Mouse (Mus musculus): Measurements from ENCODE around the gene Ofcc1. TPM values are rescaled to one million over a fixed set of nuclear protein-coding genes. Genes with fewer than 3 reads are reported as not detected.

Gene Ofcc1
- polyA plus RNA-seq, 1 experiment = not detected

GRCm38 (mm10) chr13:40320814-40321525, 40.3 kb downstream of the Ofcc1 start:
- no peaks in the 10 kb centered on the region for H3K9me3 ChIP-seq (ENCODE audit: control insufficient read depth, low read length)
- H3K36me3 ChIP-seq (ENCODE audit: control insufficient read depth) = no peaks in the 10 kb centered on the region
- no peaks in the 10 kb centered on the region for H3K27me3 ChIP-seq (ENCODE audit: control insufficient read depth)
- H3K4me3 ChIP-seq (replicated peaks) = no peak overlapping the region
- no peaks in the 10 kb centered on the region for H3K4me1 ChIP-seq (ENCODE audit: control insufficient read depth)
- TF ChIP-seq TAL1 (IDR thresholded peaks at IDR 0.05; ENCODE audit: low read length) (no peak), GATA1 (IDR thresholded peaks at IDR 0.05; ENCODE audit: low read length) (no peak)

- Histone ChIP-seq H3K4me1 (ENCODE audit: control insufficient read depth) (no peaks in the 10 kb centered on the region), H3K27me3 (ENCODE audit: control insufficient read depth) (no peaks in the 10 kb centered on the region), H3K4me3 (replicated peaks) (no peak overlapping the region), H3K9me3 (ENCODE audit: control insufficient read depth, low read length) (no peaks in the 10 kb centered on the region), H3K36me3 (ENCODE audit: control insufficient read depth) (no peaks in the 10 kb centered on the region)
- no peak for TF ChIP-seq TAL1 (IDR thresholded peaks at IDR 0.05; ENCODE audit: low read length)
- no peak for TF ChIP-seq GATA1 (IDR thresholded peaks at IDR 0.05; ENCODE audit: low read length)
These were observed 43.5 kb downstream of the Ofcc1 start for GRCm38 (mm10) chr13:40317731-40318130.

GRCm38 (mm10) chr13:40315158-40315792, 46.0 kb downstream of the Ofcc1 start:
- H3K4me3 ChIP-seq (replicated peaks) = no peak overlapping the region
- no peaks in the 10 kb centered on the region for H3K27me3 ChIP-seq (ENCODE audit: control insufficient read depth)
- no peaks in the 10 kb centered on the region for H3K4me1 ChIP-seq (ENCODE audit: control insufficient read depth)
- H3K36me3 ChIP-seq (ENCODE audit: control insufficient read depth) = no peaks in the 10 kb centered on the region
- no peaks in the 10 kb centered on the region for H3K9me3 ChIP-seq (ENCODE audit: control insufficient read depth, low read length)
- TF ChIP-seq TAL1 (IDR thresholded peaks at IDR 0.05; ENCODE audit: low read length) (no peak), GATA1 (IDR thresholded peaks at IDR 0.05; ENCODE audit: low read length) (no peak)

- no peak for TF ChIP-seq GATA1 (IDR thresholded peaks at IDR 0.05; ENCODE audit: low read length)
- no peak for TF ChIP-seq TAL1 (IDR thresholded peaks at IDR 0.05; ENCODE audit: low read length)
- Histone ChIP-seq H3K9me3 (ENCODE audit: control insufficient read depth, low read length) (peaks cover 3% of the 10 kb centered on the region; the same call in 1 of the 2 replicates), H3K36me3 (ENCODE audit: control insufficient read depth) (no peaks in the 10 kb centered on the region), H3K27me3 (ENCODE audit: control insufficient read depth) (no peaks in the 10 kb centered on the region), H3K4me1 (ENCODE audit: control insufficient read depth) (no peaks in the 10 kb centered on the region), H3K4me3 (replicated peaks) (no peak overlapping the region)
These were observed 68.4 kb downstream of the Ofcc1 start for GRCm38 (mm10) chr13:40292891-40293290.

- TF ChIP-seq TAL1 (IDR thresholded peaks at IDR 0.05; ENCODE audit: low read length) (no peak), GATA1 (IDR thresholded peaks at IDR 0.05; ENCODE audit: low read length) (no peak)
- no peaks in the 10 kb centered on the region for H3K4me1 ChIP-seq (ENCODE audit: control insufficient read depth)
- H3K36me3 ChIP-seq (ENCODE audit: control insufficient read depth) = no peaks in the 10 kb centered on the region
- H3K4me3 ChIP-seq (replicated peaks) = no peak overlapping the region
- H3K9me3 ChIP-seq (ENCODE audit: control insufficient read depth, low read length) = peaks cover 6% of the 10 kb centered on the region; the same call in 1 of the 2 replicates
- no peaks in the 10 kb centered on the region for H3K27me3 ChIP-seq (ENCODE audit: control insufficient read depth)
These were observed 70.4 kb downstream of the Ofcc1 start for GRCm38 (mm10) chr13:40290846-40291245.

- H3K9me3 ChIP-seq (ENCODE audit: control insufficient read depth, low read length) = peaks cover 13% of the 10 kb centered on the region
- no peak for TF ChIP-seq GATA1 (IDR thresholded peaks at IDR 0.05; ENCODE audit: low read length)
- no peak for TF ChIP-seq TAL1 (IDR thresholded peaks at IDR 0.05; ENCODE audit: low read length)
- H3K4me3 ChIP-seq (replicated peaks) = no peak overlapping the region
- H3K36me3 ChIP-seq (ENCODE audit: control insufficient read depth) = no peaks in the 10 kb centered on the region
- no peaks in the 10 kb centered on the region for H3K4me1 ChIP-seq (ENCODE audit: control insufficient read depth)
- H3K27me3 ChIP-seq (ENCODE audit: control insufficient read depth) = no peaks in the 10 kb centered on the region
These were observed 72.6 kb downstream of the Ofcc1 start for GRCm38 (mm10) chr13:40288650-40289049.

GRCm38 (mm10) chr13:40287266-40288002, 73.8 kb downstream of the Ofcc1 start:
- no peak for TF ChIP-seq GATA1 (IDR thresholded peaks at IDR 0.05; ENCODE audit: low read length)
- no peak for TF ChIP-seq TAL1 (IDR thresholded peaks at IDR 0.05; ENCODE audit: low read length)

GRCm38 (mm10) chr13:40285234-40285791, 75.9 kb downstream of the Ofcc1 start:
- H3K27me3 ChIP-seq (ENCODE audit: control insufficient read depth) = no peaks in the 10 kb centered on the region
- H3K36me3 ChIP-seq (ENCODE audit: control insufficient read depth) = no peaks in the 10 kb centered on the region
- H3K9me3 ChIP-seq (ENCODE audit: control insufficient read depth, low read length) = peaks cover 13% of the 10 kb centered on the region
- TF ChIP-seq GATA1 (IDR thresholded peaks at IDR 0.05; ENCODE audit: low read length) = no peak
- TF ChIP-seq TAL1 (IDR thresholded peaks at IDR 0.05; ENCODE audit: low read length) = no peak
- no peak overlapping the region for H3K4me3 ChIP-seq (replicated peaks)
- no peaks in the 10 kb centered on the region for H3K4me1 ChIP-seq (ENCODE audit: control insufficient read depth)

More at GRCm38 (mm10) chr13:40287266-40288002, 73.8 kb downstream of the Ofcc1 start:
- Histone ChIP-seq H3K36me3 (ENCODE audit: control insufficient read depth) (no peaks in the 10 kb centered on the region), H3K9me3 (ENCODE audit: control insufficient read depth, low read length) (peaks cover 13% of the 10 kb centered on the region), H3K4me1 (ENCODE audit: control insufficient read depth) (no peaks in the 10 kb centered on the region), H3K4me3 (replicated peaks) (no peak overlapping the region), H3K27me3 (ENCODE audit: control insufficient read depth) (no peaks in the 10 kb centered on the region)

- TF ChIP-seq GATA1 (IDR thresholded peaks at IDR 0.05; ENCODE audit: low read length) = no peak
- TF ChIP-seq TAL1 (IDR thresholded peaks at IDR 0.05; ENCODE audit: low read length) = no peak
- Histone ChIP-seq H3K4me1 (ENCODE audit: control insufficient read depth) (no peaks in the 10 kb centered on the region), H3K4me3 (replicated peaks) (no peak overlapping the region), H3K27me3 (ENCODE audit: control insufficient read depth) (no peaks in the 10 kb centered on the region), H3K9me3 (ENCODE audit: control insufficient read depth, low read length) (peaks cover 5% of the 10 kb centered on the region), H3K36me3 (ENCODE audit: control insufficient read depth) (no peaks in the 10 kb centered on the region)
These were observed 80.6 kb downstream of the Ofcc1 start for GRCm38 (mm10) chr13:40280616-40281015.

Data from erythroblast, embryonic 14.5 days (primary cell).